Mouse (Mus musculus) neural tube, embryonic 13.5 days (tissue): ENCODE data around the gene Pacrg. TPM values are rescaled to one million over a fixed set of nuclear protein-coding genes. Genes with fewer than 3 reads are reported as not detected.

Experiments used
- ATAC-seq: fragments of 200-750 bp; cut with Nextera tagmentation; 2 replicates; pipeline ENCODE4 v1.8.0; 2017; ENCODE audit warnings: low read depth, mild to moderate bottlenecking, moderate TSS enrichment, moderate library complexity
- H3K27ac ChIP-seq: fragments of 300-500 bp; sonication (generic); replicated peaks from 2 replicates; pipeline ENCODE4 v1.5.1; 2015; ENCODE audit warnings: moderate library complexity, mild to moderate bottlenecking, inconsistent platforms
- H3K27me3 ChIP-seq: fragments of 300-500 bp; sonication (generic); 2 replicates; pipeline ENCODE4 v1.6.1; 2015; ENCODE audit warnings: mild to moderate bottlenecking, inconsistent platforms
- H3K36me3 ChIP-seq: fragments of 300-500 bp; sonication (generic); 2 replicates; pipeline ENCODE4 v1.6.1; 2015; ENCODE audit warnings: mild to moderate bottlenecking, inconsistent platforms
- H3K4me1 ChIP-seq: fragments of 300-500 bp; sonication (generic); replicated peaks from 2 replicates; pipeline ENCODE4 v1.6.1; 2015; ENCODE audit warnings: inconsistent platforms
- H3K4me2 ChIP-seq: fragments of 300-500 bp; sonication (generic); 2 replicates; pipeline ENCODE4 v1.6.1; 2015; ENCODE audit warnings: inconsistent platforms, mild to moderate bottlenecking, moderate library complexity
- H3K4me3 ChIP-seq: fragments of 300-500 bp; sonication (generic); 2 replicates; pipeline ENCODE4 v1.5.1; 2015; ENCODE audit warnings: mild to moderate bottlenecking, inconsistent platforms
- H3K9ac ChIP-seq: fragments of 300-500 bp; sonication (generic); 2 replicates; pipeline ENCODE4 v1.6.1; 2015; ENCODE audit warnings: moderate library complexity, mild to moderate bottlenecking, inconsistent platforms
- H3K9me3 ChIP-seq: fragments of 300-500 bp; sonication (generic); 2 replicates; pipeline ENCODE4 v1.6.1; 2016; ENCODE audit warnings: inconsistent platforms
- WGBS: fragments of 180-500 bp; shearing (Covaris S2); methylation state at CpG from one replicate; pipeline ENCODE4 v1.1.7; 2015; 5-methylcytosine and 5-hydroxymethylcytosine counted together
- polyA plus RNA-seq: library from polyadenylated mRNA; unstranded; fragments of >200 nt; fragmentation: Nextera tagmentation; extraction: Ambion mirVana; gene quantifications from 2 replicates; pipeline ENCODE4 v1.2.1, GENCODE M21; 2015

Pacrg gene
- polyA plus RNA-seq, 1 experiment from 2014 or later, result 14.2 TPM

- no peak for ATAC-seq
- Histone ChIP-seq H3K27ac (no peak overlapping the region; the same call in 1 of the 2 replicates), H3K4me1 (no peaks in the 10 kb centered on the region), H3K9ac (no peak overlapping the region), H3K36me3 (no peaks in the 10 kb centered on the region), H3K4me3 (no peak overlapping the region), H3K9me3 (no peaks in the 10 kb centered on the region), H3K27me3 (no peaks in the 10 kb centered on the region), H3K4me2 (no peak overlapping the region)
- WGBS, result 79% methylated on average over 6 of the region's 6 CpGs
These were observed 105.4 kb downstream of the Pacrg start for GRCm38 (mm10) chr17:10734733-10735132.

- H3K4me2 ChIP-seq, result no peak overlapping the region
- H3K27me3 ChIP-seq, result no peaks in the 10 kb centered on the region
- 28% methylated on average over 4 of the region's 4 CpGs for WGBS
- ATAC-seq, result no peak
- H3K4me3 ChIP-seq, result no peak overlapping the region
- no peak overlapping the region for H3K9ac ChIP-seq
- no peaks in the 10 kb centered on the region for H3K36me3 ChIP-seq
- no peaks in the 10 kb centered on the region for H3K9me3 ChIP-seq
- H3K27ac ChIP-seq, result no peak overlapping the region
- H3K4me1 ChIP-seq, result no peaks in the 10 kb centered on the region
These were observed 107.6 kb downstream of the Pacrg start for GRCm38 (mm10) chr17:10732303-10733048.

- 87% methylated on average over 3 of the region's 3 CpGs for WGBS
- H3K4me3 ChIP-seq, result no peak overlapping the region
- H3K4me1 ChIP-seq, result 0 out of 2 replicates have a peak, but pooled peaks cover under 1% of the 10 kb centered on the region
- H3K9me3 ChIP-seq, result no peaks in the 10 kb centered on the region
- H3K9ac ChIP-seq, result no peak overlapping the region
- no peaks in the 10 kb centered on the region for H3K27me3 ChIP-seq
- no peak overlapping the region for H3K27ac ChIP-seq
- no peak for ATAC-seq
- no peaks in the 10 kb centered on the region for H3K36me3 ChIP-seq
- H3K4me2 ChIP-seq, result no peak overlapping the region
These were observed 115.3 kb downstream of the Pacrg start for GRCm38 (mm10) chr17:10724853-10725252.

- 55% methylated on average over 1 of the region's 1 CpGs for WGBS
These were observed 118.5 kb downstream of the Pacrg start for GRCm38 (mm10) chr17:10721562-10721961.

GRCm38 (mm10) chr17:10717148-10717547 lies 123.0 kb downstream of the Pacrg start:
- Histone ChIP-seq H3K4me1 (peaks cover 13% of the 10 kb centered on the region; the same call in 1 of the 2 replicates), H3K27me3 (no peaks in the 10 kb centered on the region), H3K9me3 (no peaks in the 10 kb centered on the region), H3K27ac (no peak overlapping the region), H3K36me3 (no peaks in the 10 kb centered on the region), H3K9ac (no peak overlapping the region), H3K4me3 (no peak overlapping the region), H3K4me2 (no peak overlapping the region)
- 86% methylated on average over 1 of the region's 1 CpGs for WGBS
- no peak for ATAC-seq

More at GRCm38 (mm10) chr17:10721562-10721961, 118.5 kb downstream of the Pacrg start:
- Histone ChIP-seq H3K27ac (no peak overlapping the region), H3K4me2 (no peak overlapping the region), H3K4me3 (no peak overlapping the region), H3K4me1 (peaks cover 9% of the 10 kb centered on the region; the same call in 1 of the 2 replicates), H3K9ac (no peak overlapping the region), H3K36me3 (no peaks in the 10 kb centered on the region), H3K27me3 (no peaks in the 10 kb centered on the region), H3K9me3 (no peaks in the 10 kb centered on the region)
- ATAC-seq, result no peak

GRCm38 (mm10) chr17:10702781-10703180 lies 137.3 kb downstream of the Pacrg start:
- H3K9ac ChIP-seq, result no peak overlapping the region
- H3K36me3 ChIP-seq, result no peaks in the 10 kb centered on the region
- no peak overlapping the region for H3K27ac ChIP-seq
- H3K9me3 ChIP-seq, result no peaks in the 10 kb centered on the region
- ATAC-seq, result no peak
- peaks cover 8% of the 10 kb centered on the region for H3K4me1 ChIP-seq
- WGBS, result 48% methylated on average over 6 of the region's 6 CpGs
- H3K27me3 ChIP-seq, result no peaks in the 10 kb centered on the region
- no peak overlapping the region for H3K4me2 ChIP-seq
- H3K4me3 ChIP-seq, result no peak overlapping the region

GRCm38 (mm10) chr17:10698041-10698440 lies 142.1 kb downstream of the Pacrg start:
- Histone ChIP-seq H3K4me2 (no peak overlapping the region), H3K4me3 (no peak overlapping the region), H3K9me3 (no peaks in the 10 kb centered on the region), H3K27ac (no peak overlapping the region), H3K4me1 (peaks cover 8% of the 10 kb centered on the region), H3K9ac (no peak overlapping the region), H3K36me3 (no peaks in the 10 kb centered on the region), H3K27me3 (no peaks in the 10 kb centered on the region)
- WGBS, result 43% methylated on average over 8 of the region's 8 CpGs
- ATAC-seq, result no peak

- ATAC-seq, result no peak
- Histone ChIP-seq H3K4me1 (no peaks in the 10 kb centered on the region), H3K27me3 (no peaks in the 10 kb centered on the region), H3K27ac (no peak overlapping the region), H3K4me3 (no peak overlapping the region), H3K9me3 (no peaks in the 10 kb centered on the region), H3K36me3 (no peaks in the 10 kb centered on the region), H3K4me2 (no peak overlapping the region), H3K9ac (no peak overlapping the region)
These were observed 144.7 kb downstream of the Pacrg start for GRCm38 (mm10) chr17:10695421-10695820.

GRCm38 (mm10) chr17:10677098-10677497 lies 163.0 kb downstream of the Pacrg start:
- Histone ChIP-seq H3K9me3 (0 out of 2 replicates have a peak, but pooled peaks cover 7% of the 10 kb centered on the region), H3K27ac (no peak overlapping the region), H3K27me3 (no peaks in the 10 kb centered on the region), H3K4me1 (no peaks in the 10 kb centered on the region; the same call in 1 of the 2 replicates), H3K36me3 (no peaks in the 10 kb centered on the region), H3K4me2 (no peak overlapping the region), H3K9ac (no peak overlapping the region), H3K4me3 (no peak overlapping the region)
- ATAC-seq, result no peak
- WGBS, result 67% methylated on average over 4 of the region's 4 CpGs

- Histone ChIP-seq H3K4me2 (no peak overlapping the region), H3K4me3 (no peak overlapping the region), H3K27ac (no peak overlapping the region), H3K27me3 (no peaks in the 10 kb centered on the region), H3K9ac (no peak overlapping the region), H3K36me3 (no peaks in the 10 kb centered on the region), H3K9me3 (no peaks in the 10 kb centered on the region), H3K4me1 (no peaks in the 10 kb centered on the region; the same call in 1 of the 2 replicates)
- 80% methylated on average over 5 of the region's 5 CpGs for WGBS
- no peak for ATAC-seq
These were observed 164.6 kb downstream of the Pacrg start for GRCm38 (mm10) chr17:10675536-10675935.

- ATAC-seq, result no peak
- Histone ChIP-seq H3K4me1 (no peaks in the 10 kb centered on the region; the same call in 1 of the 2 replicates), H3K4me3 (no peak overlapping the region), H3K4me2 (no peak overlapping the region), H3K9me3 (no peaks in the 10 kb centered on the region), H3K36me3 (no peaks in the 10 kb centered on the region), H3K9ac (no peak overlapping the region), H3K27ac (no peak overlapping the region), H3K27me3 (no peaks in the 10 kb centered on the region)
- WGBS, result 66% methylated on average over 3 of the region's 3 CpGs
These were observed 165.1 kb downstream of the Pacrg start for GRCm38 (mm10) chr17:10675048-10675447.

- no peak for ATAC-seq
- WGBS, result 84% methylated on average over 4 of the region's 4 CpGs
- no peaks in the 10 kb centered on the region for H3K36me3 ChIP-seq
These were observed 178.8 kb downstream of the Pacrg start for GRCm38 (mm10) chr17:10661294-10661693.

GRCm38 (mm10) chr17:10643604-10644003 lies 196.5 kb downstream of the Pacrg start:
- Histone ChIP-seq H3K4me1 (no peaks in the 10 kb centered on the region), H3K36me3 (no peaks in the 10 kb centered on the region), H3K9me3 (no peaks in the 10 kb centered on the region), H3K4me3 (no peak overlapping the region), H3K27ac (no peak overlapping the region), H3K27me3 (no peaks in the 10 kb centered on the region), H3K4me2 (no peak overlapping the region), H3K9ac (no peak overlapping the region)
- 96% methylated on average over 7 of the region's 7 CpGs for WGBS
- no peak for ATAC-seq

More at GRCm38 (mm10) chr17:10661294-10661693, 178.8 kb downstream of the Pacrg start:
- Histone ChIP-seq H3K4me3 (no peak overlapping the region), H3K27ac (no peak overlapping the region), H3K9ac (no peak overlapping the region), H3K27me3 (no peaks in the 10 kb centered on the region), H3K9me3 (peaks cover 9% of the 10 kb centered on the region; the same call in 1 of the 2 replicates), H3K4me1 (no peaks in the 10 kb centered on the region), H3K4me2 (no peak overlapping the region)
